Mouse (Mus musculus): ENCODE measurements around the gene Adgre4. TPM values are rescaled to one million over a fixed set of nuclear protein-coding genes. Genes with fewer than 3 reads are reported as not detected.
"Not testable (repeated sequence)": the region's sequence is repeated elsewhere in the genome, so short reads cannot be mapped to it uniquely, and the experiment has no call there.

The Adgre4 gene
- polyA plus RNA-seq (2012; rRNA removed): 0.41 and 1.1 TPM in 2 replicates

- no peak for DNase-seq (ENCODE audit: low read depth, low spot score)
- 44% methylated on average over 2 of the region's 2 CpGs for WGBS
Measured at GRCm38 (mm10) chr17:55749786-55750185, at the start of gene Adgre4. TSS of gene Adgre4 (plus strand) at chr17:55749984.

GRCm38 (mm10) chr17:55702161-55702820 lies 47.5 kb upstream of the Adgre4 start:
- 66% methylated on average over 3 of the region's 3 CpGs for WGBS
- peak; percentile 44 for DNase-seq (ENCODE audit: low read depth, low spot score)

- WGBS: 86% methylated on average over 5 of the region's 5 CpGs
- no peak for DNase-seq (ENCODE audit: low read depth, low spot score)
Measured at GRCm38 (mm10) chr17:55702865-55703264, 46.9 kb upstream of the Adgre4 start.

- under 1% methylated on average over 37 of the region's 37 CpGs for WGBS
- DNase-seq (ENCODE audit: low read depth, low spot score): peak; percentile 82
Measured at GRCm38 (mm10) chr17:55711984-55712811, 37.6 kb upstream of the Adgre4 start, which contains the start of gene Pot1b. TSS of gene Pot1b (minus strand) at chr17:55712628.

DNA sequence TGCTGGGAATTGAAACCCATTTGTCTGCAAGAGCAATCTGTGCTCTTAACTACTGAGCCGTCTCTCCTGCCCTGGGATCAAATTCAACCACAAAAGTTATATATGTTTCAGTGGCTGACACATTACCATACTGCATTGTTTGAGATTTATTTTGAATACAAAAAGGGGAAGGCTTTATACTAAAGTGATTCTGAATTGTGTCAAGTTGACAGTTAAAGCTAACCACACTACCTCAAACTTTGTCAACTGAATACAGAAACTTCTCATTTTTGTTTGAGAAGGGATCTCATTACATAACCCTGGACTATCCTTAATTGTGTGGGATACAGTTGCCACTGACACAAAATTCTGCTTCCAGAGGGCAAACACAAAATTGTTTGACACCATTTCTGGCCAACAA lies 28.5 kb upstream of the Adgre4 start:
- no peak for DNase-seq (ENCODE audit: low read depth, low spot score)
- WGBS: 70% methylated on average over 1 of the region's 1 CpGs

- WGBS: 50% methylated on average over 2 of the region's 2 CpGs
- no peak for DNase-seq (ENCODE audit: low read depth, low spot score)
Measured at GRCm38 (mm10) chr17:55722250-55722649, 27.5 kb upstream of the Adgre4 start.

DNA sequence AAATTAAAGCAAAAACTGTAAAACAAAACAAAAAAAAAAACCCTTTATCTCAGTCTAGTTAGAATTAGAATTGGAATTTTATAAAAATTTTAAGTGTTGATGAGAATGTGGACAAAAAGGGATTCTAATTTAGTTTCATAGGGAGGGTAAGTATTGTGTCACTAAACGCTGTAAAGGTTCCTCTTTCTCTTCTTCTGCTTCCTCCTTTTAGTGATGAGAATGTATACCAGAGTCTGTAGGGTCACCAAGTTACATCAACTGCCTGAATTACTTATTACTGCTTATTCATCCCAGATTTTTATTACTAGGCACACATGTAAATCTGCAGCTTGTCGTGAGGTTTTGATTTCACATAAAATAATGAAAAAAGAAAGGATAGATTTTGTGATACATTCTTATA lies 23.6 kb upstream of the Adgre4 start:
- DNase-seq (ENCODE audit: low read depth, low spot score): no peak
- WGBS: 44% methylated on average over 2 of the region's 2 CpGs

DNA sequence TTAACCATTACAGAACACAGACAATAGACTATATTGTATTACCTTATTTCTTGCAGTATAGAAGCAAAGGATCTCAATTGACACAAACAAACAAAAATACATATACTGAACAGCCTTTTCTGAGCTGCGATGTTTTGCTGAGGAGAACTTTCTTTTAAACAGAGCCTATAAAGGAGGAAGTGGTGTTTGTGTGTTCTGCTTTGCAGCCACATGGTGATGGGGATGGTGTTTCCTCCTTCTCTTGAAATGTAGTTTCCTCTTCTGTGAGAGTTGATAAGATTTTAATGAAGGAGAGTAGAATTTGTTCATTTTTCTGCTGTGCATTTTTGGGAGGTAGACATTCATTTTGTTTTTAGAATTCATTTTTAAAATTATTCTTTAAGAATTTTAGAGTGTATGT lies 13.1 kb upstream of the Adgre4 start:
- 70% methylated on average over 1 of the region's 1 CpGs for WGBS
- DNase-seq (ENCODE audit: low read depth, low spot score): no peak

GRCm38 (mm10) chr17:55751170-55751569 lies 1.4 kb downstream of the Adgre4 start:
- WGBS: 77% methylated on average over 2 of the region's 2 CpGs

GRCm38 (mm10) chr17:55813642-55814041 lies 63.9 kb downstream of the Adgre4 start:
- no peak for DNase-seq (ENCODE audit: low read depth, low spot score)

More at GRCm38 (mm10) chr17:55751170-55751569, 1.4 kb downstream of the Adgre4 start:
- DNase-seq (ENCODE audit: low read depth, low spot score): no peak

DNA sequence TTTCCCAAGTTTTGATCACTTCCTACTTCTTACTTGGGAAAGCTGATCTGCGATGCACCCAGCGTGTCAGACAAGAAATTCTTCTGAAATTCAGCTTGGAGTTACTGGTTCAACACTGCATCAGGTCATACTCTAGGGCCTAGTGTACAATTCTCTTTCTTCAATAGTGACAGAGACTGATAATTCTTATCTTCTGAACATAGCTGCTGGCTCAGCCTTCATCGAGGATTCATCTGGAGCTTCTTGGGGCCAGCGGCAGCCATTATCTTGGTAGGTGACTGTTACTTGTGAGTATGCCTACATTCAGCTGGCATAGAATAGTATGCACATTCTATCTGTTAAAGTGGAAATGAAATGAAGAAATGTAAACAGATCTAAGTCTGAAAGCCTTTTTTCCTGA lies 67.1 kb downstream of the Adgre4 start:
- no peak for DNase-seq (ENCODE audit: low read depth, low spot score)
- WGBS: 89% methylated on average over 4 of the region's 4 CpGs

GRCm38 (mm10) chr17:55821566-55821965 lies 71.8 kb downstream of the Adgre4 start:
- 64% methylated on average over 1 of the region's 1 CpGs for WGBS
- no peak for DNase-seq (ENCODE audit: low read depth, low spot score)

- 80% methylated on average over 4 of the region's 4 CpGs for WGBS
- no peak for DNase-seq (ENCODE audit: low read depth, low spot score)
Measured at GRCm38 (mm10) chr17:55843067-55843466, 93.3 kb downstream of the Adgre4 start.

- WGBS: 76% methylated on average over 4 of the region's 4 CpGs
- DNase-seq (ENCODE audit: low read depth, low spot score): no peak
Measured at GRCm38 (mm10) chr17:55877184-55877583, 127.4 kb downstream of the Adgre4 start.

- WGBS: 0% methylated on average over 7 of the region's 8 CpGs
Measured at GRCm38 (mm10) chr17:55878282-55878635, 128.5 kb downstream of the Adgre4 start.

DNA sequence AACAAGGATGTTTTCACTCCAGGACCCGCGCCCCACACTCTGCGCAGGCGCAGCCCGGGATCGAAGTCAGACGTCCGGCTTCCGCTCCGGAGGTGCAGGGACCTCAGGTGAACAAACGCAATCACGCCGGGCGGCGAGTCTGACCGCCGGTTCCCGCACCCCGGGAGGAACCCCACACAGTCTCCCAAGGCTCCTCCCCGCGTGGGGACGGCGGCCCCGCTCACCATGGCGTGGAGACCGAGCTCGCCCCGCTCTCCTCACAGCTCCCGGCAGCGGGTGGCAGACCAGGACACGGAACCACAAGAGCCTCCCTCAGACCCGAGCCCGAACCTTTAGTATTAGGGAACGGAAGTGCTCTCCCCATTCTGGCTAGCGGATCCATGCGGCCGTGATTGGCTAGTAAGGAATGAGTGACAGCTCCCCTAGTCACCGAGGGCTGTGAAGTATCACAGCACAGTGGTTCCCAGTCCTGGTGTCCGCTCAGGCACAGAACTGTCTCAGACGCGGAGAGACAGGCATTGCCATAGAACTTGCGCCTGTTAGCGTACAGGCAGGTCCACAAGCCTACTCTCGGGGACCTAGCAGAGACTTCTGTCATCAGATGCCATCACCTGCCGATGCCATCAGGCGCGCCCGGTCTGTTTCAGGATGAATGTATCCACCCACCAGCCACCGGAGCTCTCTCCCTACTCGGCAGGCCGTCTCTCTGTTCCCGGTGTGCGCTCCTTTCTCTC lies 129.0 kb downstream of the Adgre4 start, which contains the start of gene Zfp119a:
Zfp119a (minus strand) TSS at position 295 of the 734 bp plus-strand sequence.
- WGBS: under 1% methylated on average over 47 of the region's 53 CpGs
- DNase-seq (ENCODE audit: low read depth, low spot score): peak; percentile 75

More at GRCm38 (mm10) chr17:55878282-55878635, 128.5 kb downstream of the Adgre4 start:
- DNase-seq (ENCODE audit: low read depth, low spot score): not testable (repeated sequence)

GRCm38 (mm10) chr17:55883631-55884030 lies 133.8 kb downstream of the Adgre4 start:
- 39% methylated on average over 2 of the region's 2 CpGs for WGBS

GRCm38 (mm10) chr17:55884912-55885311 lies 135.1 kb downstream of the Adgre4 start:
- 51% methylated on average over 2 of the region's 2 CpGs for WGBS

More at GRCm38 (mm10) chr17:55883631-55884030, 133.8 kb downstream of the Adgre4 start:
- no peak for DNase-seq (ENCODE audit: low read depth, low spot score)

GRCm38 (mm10) chr17:55892406-55892955 lies 142.7 kb downstream of the Adgre4 start:
- WGBS: 8% methylated on average over 6 of the region's 8 CpGs
- not testable (repeated sequence) for DNase-seq (ENCODE audit: low read depth, low spot score)

More at GRCm38 (mm10) chr17:55884912-55885311, 135.1 kb downstream of the Adgre4 start:
- no peak for DNase-seq (ENCODE audit: low read depth, low spot score)

GRCm38 (mm10) chr17:55903087-55903486 lies 153.3 kb downstream of the Adgre4 start:
- no peak for DNase-seq (ENCODE audit: low read depth, low spot score)
- 34% methylated on average over 2 of the region's 2 CpGs for WGBS
